Mouse (Mus musculus) forebrain, postnatal 0 days (tissue): ENCODE results near the gene Mettl7a1. TPM values are rescaled to one million over a fixed set of nuclear protein-coding genes. Genes with fewer than 3 reads are reported as not detected.
"Not testable (repeated sequence)": the region's sequence is repeated elsewhere in the genome, so short reads cannot be mapped to it uniquely, and the experiment has no call there.

Experiments used
- ATAC-seq: fragments of 200-750 bp; cut with Nextera tagmentation; 2 replicates; pipeline ENCODE4 v1.8.0; 2017; ENCODE audit warnings: mild to moderate bottlenecking, moderate library complexity
- DNase-seq: peaks from one replicate; pipeline ENCODE4 v3.0.0-alpha.2; 2015
- H3K27ac ChIP-seq: fragments of 300-500 bp; sonication (generic); 2 replicates; pipeline ENCODE4 v1.5.1; 2014; ENCODE audit warnings: low read depth, mild to moderate bottlenecking, antibody characterized with exemption, low read length, moderate library complexity, mixed read lengths
- H3K27me3 ChIP-seq: fragments of 300-500 bp; sonication (generic); 2 replicates; pipeline ENCODE4 v1.6.1; 2014; ENCODE audit warnings: mild to moderate bottlenecking, low read length, mixed read lengths; ENCODE audit not compliant: insufficient read depth
- H3K36me3 ChIP-seq: fragments of 300-500 bp; sonication (generic); 2 replicates; pipeline ENCODE4 v1.6.1; 2014; ENCODE audit warnings: mild to moderate bottlenecking, moderate library complexity; ENCODE audit not compliant: insufficient read depth
- H3K4me1 ChIP-seq: fragments of 300-500 bp; sonication (generic); 2 replicates; pipeline ENCODE4 v1.6.1; 2014; ENCODE audit warnings: antibody characterized with exemption; ENCODE audit not compliant: insufficient read depth
- H3K4me2 ChIP-seq: fragments of 300-500 bp; sonication (generic); 2 replicates; pipeline ENCODE4 v1.6.1; 2014; ENCODE audit warnings: low read depth, mild to moderate bottlenecking, moderate library complexity
- H3K4me3 ChIP-seq: fragments of 300-500 bp; sonication (generic); 2 replicates; pipeline ENCODE4 v1.5.1; 2014; ENCODE audit warnings: low read depth, low read length, mixed read lengths
- H3K9ac ChIP-seq: fragments of 300-500 bp; sonication (generic); 2 replicates; pipeline ENCODE4 v1.6.1; 2014; ENCODE audit warnings: mild to moderate bottlenecking
- H3K9me3 ChIP-seq: fragments of 300-500 bp; sonication (generic); 2 replicates; pipeline ENCODE4 v1.6.1; 2016; ENCODE audit warnings: low read length
- CTCF ChIP-seq: sonication (generic); IDR thresholded peaks from 2 replicates; pipeline ENCODE4 v1.5.1; 2016; ENCODE audit warnings: antibody characterized with exemption, control low read depth, low read depth
- WGBS: fragments of 180-500 bp; shearing (Covaris S2); extraction: QIAGEN DNeasy Blood & Tissue Kit; methylation state at CpG from one replicate; pipeline ENCODE4 v1.1.7; 2014; 5-methylcytosine and 5-hydroxymethylcytosine counted together
- polyA plus RNA-seq: library from polyadenylated mRNA; unstranded; fragments of >200 nt; fragmentation: Nextera tagmentation; extraction: Ambion mirVana; gene quantifications from 2 replicates; pipeline ENCODE4 v1.2.1, GENCODE M21; 2015
- total RNA-seq: library from RNA; depleted of rRNA; stranded (reverse); fragments of >200 nt; gene quantifications from 2 replicates; pipeline ENCODE4 v1.2.3, GENCODE M21; 2014

Mettl7a1 gene
- total and polyA plus RNA-seq, 2 experiments from 2014 or later: 2.3 to 13.5 TPM

- DNase-seq: no peak
- 73% methylated on average over 1 of the region's 1 CpGs for WGBS
- no peak overlapping the region for H3K27ac ChIP-seq
Observed at GRCm38 (mm10) chr15:100319884-100320283, 15.9 kb downstream of the Mettl7a1 start.

GRCm38 (mm10) chr15:100320295-100320905 lies 16.5 kb downstream of the Mettl7a1 start:
- H3K9me3 ChIP-seq: no peaks in the 10 kb centered on the region
- 73% methylated on average over 9 of the region's 9 CpGs for WGBS
- H3K36me3 ChIP-seq: no peaks in the 10 kb centered on the region
- H3K27ac ChIP-seq: no peak overlapping the region
- no peak for TF ChIP-seq CTCF
- H3K4me2 ChIP-seq: no peak overlapping the region
- no peak overlapping the region for H3K4me3 ChIP-seq
- H3K9ac ChIP-seq: no peak overlapping the region
- DNase-seq: no peak
- H3K27me3 ChIP-seq: no peaks in the 10 kb centered on the region
- ATAC-seq: no peak
- no peaks in the 10 kb centered on the region for H3K4me1 ChIP-seq

More at GRCm38 (mm10) chr15:100319884-100320283, 15.9 kb downstream of the Mettl7a1 start:
- Histone ChIP-seq H3K36me3 (no peaks in the 10 kb centered on the region), H3K9me3 (no peaks in the 10 kb centered on the region), H3K4me1 (no peaks in the 10 kb centered on the region), H3K4me2 (no peak overlapping the region), H3K27me3 (no peaks in the 10 kb centered on the region), H3K9ac (no peak overlapping the region), H3K4me3 (no peak overlapping the region)
- ATAC-seq: no peak
- TF ChIP-seq CTCF: no peak

DNA sequence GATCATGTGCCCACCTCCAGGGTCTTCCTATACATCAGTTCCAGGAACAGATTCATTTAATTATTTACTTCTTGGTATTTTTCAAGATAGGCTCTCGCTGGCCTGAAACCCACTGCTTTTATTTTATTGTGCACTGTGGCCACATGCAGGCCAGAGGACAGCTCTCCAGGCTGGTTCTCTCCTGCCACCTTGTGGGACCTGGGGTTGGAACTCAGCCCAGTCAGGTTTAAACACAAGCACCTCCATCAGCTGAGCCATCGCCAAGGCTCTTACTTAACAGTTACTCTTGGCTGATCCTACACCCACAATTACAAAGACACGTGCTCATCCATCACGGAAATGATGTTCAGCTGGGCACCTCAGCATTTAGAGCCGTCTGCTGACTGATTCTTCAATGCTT lies 17.2 kb downstream of the Mettl7a1 start:
- TF ChIP-seq CTCF: 0 out of 2 replicates have a peak, but pooled peaks have one; percentile 11
- no peak for ATAC-seq
- no peak overlapping the region for H3K4me3 ChIP-seq
- H3K4me1 ChIP-seq: no peaks in the 10 kb centered on the region
- no peaks in the 10 kb centered on the region for H3K27me3 ChIP-seq
- no peak overlapping the region for H3K4me2 ChIP-seq
- DNase-seq: no peak
- H3K9ac ChIP-seq: no peak overlapping the region
- no peaks in the 10 kb centered on the region for H3K9me3 ChIP-seq
- no peaks in the 10 kb centered on the region for H3K36me3 ChIP-seq
- no peak overlapping the region for H3K27ac ChIP-seq
- 59% methylated on average over 5 of the region's 5 CpGs for WGBS

GRCm38 (mm10) chr15:100324021-100324591 lies 20.2 kb downstream of the Mettl7a1 start:
- Histone ChIP-seq H3K36me3 (no peaks in the 10 kb centered on the region), H3K27ac (no peak overlapping the region), H3K9ac (no peak overlapping the region), H3K27me3 (no peaks in the 10 kb centered on the region), H3K4me3 (no peak overlapping the region), H3K4me1 (no peaks in the 10 kb centered on the region), H3K9me3 (no peaks in the 10 kb centered on the region), H3K4me2 (no peak overlapping the region)
- ATAC-seq (no peak), DNase-seq (no peak)
- TF ChIP-seq CTCF: no peak
- WGBS: 71% methylated on average over 12 of the region's 12 CpGs

- WGBS: 90% methylated on average over 3 of the region's 3 CpGs
- Histone ChIP-seq H3K36me3 (no peaks in the 10 kb centered on the region), H3K4me3 (no peak overlapping the region), H3K4me2 (no peak overlapping the region), H3K9me3 (no peaks in the 10 kb centered on the region), H3K9ac (no peak overlapping the region), H3K4me1 (no peaks in the 10 kb centered on the region), H3K27me3 (no peaks in the 10 kb centered on the region), H3K27ac (no peak overlapping the region)
- no peak for TF ChIP-seq CTCF
- no peak for ATAC-seq
- DNase-seq: no peak
Observed at GRCm38 (mm10) chr15:100325235-100325634, 21.3 kb downstream of the Mettl7a1 start.

- H3K4me3 ChIP-seq, H3K27ac ChIP-seq, DNase-seq, H3K9me3 ChIP-seq, H3K36me3 ChIP-seq, H3K4me1 ChIP-seq, ATAC-seq, H3K27me3 ChIP-seq, H3K4me2 ChIP-seq, H3K9ac ChIP-seq: not testable (repeated sequence)
- 62% methylated on average over 3 of the region's 4 CpGs for WGBS
Observed at GRCm38 (mm10) chr15:100328089-100328488, 24.1 kb downstream of the Mettl7a1 start.

- not testable (repeated sequence) for ATAC-seq, H3K4me2 ChIP-seq, DNase-seq, H3K9me3 ChIP-seq, H3K27ac ChIP-seq, H3K4me1 ChIP-seq, H3K9ac ChIP-seq, H3K4me3 ChIP-seq, H3K36me3 ChIP-seq, H3K27me3 ChIP-seq
- 52% methylated on average over 10 of the region's 10 CpGs for WGBS
Observed at GRCm38 (mm10) chr15:100329336-100329735, 25.4 kb downstream of the Mettl7a1 start.
